Mouse (Mus musculus) kidney, postnatal 25 days (tissue): ENCODE data around the gene Msi2.

ENCODE experiments used
- DNase-seq, 2 experiments: peaks; one replicate each; pipeline ENCODE4 v3.0.0; 2021; ENCODE audit warnings: mixed read lengths in 2 of 2

Msi2 gene

GRCm38 (mm10) chr11:88395076-88395990 is 323.0 kb downstream of the Msi2 start:
- peak in 1 of 2 experiments; percentile 50 for DNase-seq

- no peak for DNase-seq
These were observed 323.8 kb downstream of the Msi2 start for GRCm38 (mm10) chr11:88394341-88395075.

- no peak for DNase-seq
These were observed 325.6 kb downstream of the Msi2 start for GRCm38 (mm10) chr11:88392715-88393114.

GRCm38 (mm10) chr11:88391181-88391814 is 327.0 kb downstream of the Msi2 start:
- no peak for DNase-seq

- no peak for DNase-seq
These were observed 328.8 kb downstream of the Msi2 start for GRCm38 (mm10) chr11:88389530-88389929.

- peak; percentile 69 to 89 for DNase-seq
These were observed 331.4 kb downstream of the Msi2 start for GRCm38 (mm10) chr11:88386916-88387315.

- no peak for DNase-seq
These were observed 335.9 kb downstream of the Msi2 start for GRCm38 (mm10) chr11:88382449-88382848.

- DNase-seq: no peak
These were observed 337.0 kb downstream of the Msi2 start for GRCm38 (mm10) chr11:88381145-88381909.

GRCm38 (mm10) chr11:88379635-88380034 is 338.7 kb downstream of the Msi2 start:
- DNase-seq: no peak

GRCm38 (mm10) chr11:88378686-88379339 is 339.5 kb downstream of the Msi2 start:
- DNase-seq: no peak

- DNase-seq: no peak
These were observed 345.7 kb downstream of the Msi2 start for GRCm38 (mm10) chr11:88372589-88372988.

- DNase-seq: peak in 1 of 2 experiments; percentile 24
These were observed 348.4 kb downstream of the Msi2 start for GRCm38 (mm10) chr11:88369898-88370297.

- DNase-seq: no peak
These were observed 350.8 kb downstream of the Msi2 start for GRCm38 (mm10) chr11:88367501-88367900.

- DNase-seq: no peak
These were observed 352.3 kb downstream of the Msi2 start for GRCm38 (mm10) chr11:88365914-88366540.

GRCm38 (mm10) chr11:88364231-88364630 is 354.1 kb downstream of the Msi2 start:
- DNase-seq: no peak

GRCm38 (mm10) chr11:88363481-88363880 is 354.8 kb downstream of the Msi2 start:
- no peak for DNase-seq

- DNase-seq: no peak
These were observed 358.6 kb downstream of the Msi2 start for GRCm38 (mm10) chr11:88359736-88360135.

- no peak for DNase-seq
These were observed 361.0 kb downstream of the Msi2 start for GRCm38 (mm10) chr11:88357325-88357724.

- DNase-seq: peak in 1 of 2 experiments; percentile 56
These were observed 361.6 kb downstream of the Msi2 start for GRCm38 (mm10) chr11:88356598-88357290.

- peak in 1 of 2 experiments; percentile 21 for DNase-seq
These were observed 362.3 kb downstream of the Msi2 start for GRCm38 (mm10) chr11:88356016-88356415.

GRCm38 (mm10) chr11:88354771-88355170 is 363.5 kb downstream of the Msi2 start:
- DNase-seq: peak in 1 of 2 experiments; percentile 38
